In the genomic region with DNA sequence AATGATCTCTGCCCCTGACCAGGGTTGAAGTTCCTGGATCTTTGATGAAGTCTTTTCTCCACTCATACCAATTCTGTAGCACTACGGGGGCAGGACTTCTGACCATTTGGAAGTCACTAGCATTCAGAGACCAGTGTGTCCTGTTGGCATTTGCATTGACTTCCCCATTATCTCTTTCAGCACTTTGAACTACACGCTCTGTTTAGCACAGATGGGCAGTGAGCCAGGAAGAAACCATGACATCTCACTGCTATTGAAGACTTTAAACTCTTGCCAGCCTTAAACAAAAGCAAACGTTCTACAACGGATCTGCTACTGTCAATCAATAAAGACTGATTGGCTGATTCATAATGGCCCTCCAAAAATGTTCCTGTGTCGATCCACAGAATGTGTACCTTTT, we compare ENCODE assay signal across 14 mouse cellular contexts.
A peak's percentile ranks its signal among the peaks of the same experiment; 100 is the strongest.
DNase-seq lines count a peak whose midpoint lies in the region; ATAC-seq lines count a peak whose summit lies in the region.
"Had no signal": no experiment of that assay in that cellular context is flagged by ENCODE, and none has a peak within 500 bp of the region (broad histone marks: within the 10 kb centered on the region; RNA-seq: fewer than 3 reads in every experiment).

No protein-coding gene starts in this region.

- H3K9me3 ChIP-seq in embryonic facial prominence, embryonic 14.5 days (ENCODE audit: control insufficient read depth, low read length): no peaks in the 10 kb centered on the region
- H3K9me3 ChIP-seq in embryonic facial prominence, embryonic 10.5 days: no peaks in the 10 kb centered on the region
- H3K9me3 ChIP-seq: embryonic facial prominence, embryonic 12.5 days; limb, embryonic 10.5 days; midbrain, embryonic 15.5 days; neural tube, embryonic 15.5 days had no signal

- no peak overlapping the region for H3K9ac ChIP-seq in embryonic facial prominence, embryonic 14.5 days (ENCODE audit: low read depth, low read length)
- H3K9ac ChIP-seq: embryonic facial prominence, embryonic 12.5 days; midbrain, embryonic 15.5 days; neural tube, embryonic 15.5 days had no signal

- no peak for ATAC-seq in embryonic facial prominence, embryonic 14.5 days (ENCODE audit: low read depth)
- ATAC-seq: forebrain, embryonic 16.5 days; midbrain, embryonic 15.5 days had no signal

- H3K4me3 ChIP-seq in embryonic facial prominence, embryonic 14.5 days (ENCODE audit: low read depth, low read length): no peak overlapping the region
- H3K4me3 ChIP-seq in embryonic facial prominence, embryonic 10.5 days: no peak overlapping the region
- H3K4me3 ChIP-seq: embryonic facial prominence, embryonic 12.5 days; limb, embryonic 10.5 days; midbrain, embryonic 15.5 days; neural tube, embryonic 15.5 days had no signal

- H3K36me3 ChIP-seq in embryonic facial prominence, embryonic 14.5 days (ENCODE audit: control insufficient read depth, insufficient read depth, low read length): no peaks in the 10 kb centered on the region
- H3K36me3 ChIP-seq in embryonic facial prominence, embryonic 10.5 days (replicated peaks): no peaks in the 10 kb centered on the region
- H3K36me3 ChIP-seq: embryonic facial prominence, embryonic 12.5 days; limb, embryonic 10.5 days; midbrain, embryonic 15.5 days; neural tube, embryonic 15.5 days had no signal

- no peaks in the 10 kb centered on the region for H3K4me1 ChIP-seq in embryonic facial prominence, embryonic 14.5 days (ENCODE audit: control insufficient read depth, insufficient read depth, low read length)
- H3K4me1 ChIP-seq in embryonic facial prominence, embryonic 10.5 days: no peaks in the 10 kb centered on the region
- H3K4me1 ChIP-seq: embryonic facial prominence, embryonic 12.5 days; limb, embryonic 10.5 days; midbrain, embryonic 15.5 days; neural tube, embryonic 15.5 days had no signal

- H3K27ac ChIP-seq in embryonic facial prominence, embryonic 14.5 days (replicated peaks; ENCODE audit: low read depth, low read length): no peak overlapping the region
- no peak overlapping the region for H3K27ac ChIP-seq in embryonic facial prominence, embryonic 10.5 days (replicated peaks)
- H3K27ac ChIP-seq: embryonic facial prominence, embryonic 12.5 days; limb, embryonic 10.5 days; midbrain, embryonic 15.5 days; neural tube, embryonic 15.5 days had no signal

- H3K4me2 ChIP-seq in embryonic facial prominence, embryonic 14.5 days (ENCODE audit: low read depth, low read length): no peak overlapping the region
- H3K4me2 ChIP-seq: embryonic facial prominence, embryonic 12.5 days; midbrain, embryonic 15.5 days; neural tube, embryonic 15.5 days had no signal

- no peaks in the 10 kb centered on the region for H3K27me3 ChIP-seq in embryonic facial prominence, embryonic 14.5 days (replicated peaks; ENCODE audit: control insufficient read depth, insufficient read depth, low read length)
- H3K27me3 ChIP-seq in embryonic facial prominence, embryonic 10.5 days (replicated peaks; ENCODE audit: low read depth, poor library complexity, severe bottlenecking): no peaks in the 10 kb centered on the region
- H3K27me3 ChIP-seq: embryonic facial prominence, embryonic 12.5 days; midbrain, embryonic 15.5 days; neural tube, embryonic 15.5 days had no signal

- 44% methylated on average over 5 of the region's 5 CpGs for WGBS in embryonic facial prominence, embryonic 14.5 days
- 78% methylated on average over 5 of the region's 5 CpGs for whole genome bisulfite sequencing in embryonic facial prominence, embryonic 10.5 days

- DNase-seq in embryonic facial prominence, embryonic 14.5 days (ENCODE audit: low spot score): peak; percentile 32
- no peak for DNase-seq in embryonic facial prominence, embryonic 10.5 days (ENCODE audit: low spot score)
- peak; percentile 11 for DNase-seq in lung, postnatal 14 days
- DNase-seq in lung, postnatal 25 days (ENCODE audit: low spot score): no peak
- DNase-seq in adrenal gland, adult 8-10 months: peak; percentile 12
- DNase-seq in kidney, postnatal 25 days: peak; percentile 54 to 65
- DNase-seq in layer of hippocampus, adult 11-12 months (ENCODE audit: low spot score): no peak
- no peak for DNase-seq in cerebellum, adult 18-20 months
- DNase-seq: cerebellum, adult 8-10 months had no signal

Comparison
In these comparisons a context has a peak if more than half of its experiments do, and no peak if none do; other contexts are left out.
1. DNase-seq: peak in embryonic facial prominence, embryonic 14.5 days (single experiment), lung, postnatal 14 days (single experiment), adrenal gland, adult 8-10 months (single experiment) and kidney, postnatal 25 days (2 of 2); none in embryonic facial prominence, embryonic 10.5 days (single experiment), lung, postnatal 25 days (single experiment), layer of hippocampus, adult 11-12 months (single experiment) and cerebellum, adult 18-20 months (0 of 2).